Mouse (Mus musculus) yolk sac, embryonic 10.5 days (tissue): ENCODE results near the gene Mthfd2l.

ENCODE experiments used
- DNase-seq: peaks from one replicate; pipeline ENCODE4 v3.0.0-alpha.2; 2017; ENCODE audit warnings: low spot score

Mthfd2l gene

GRCm38 (mm10) chr5:90949499-90949898, 18.6 kb downstream of the Mthfd2l start:
- no peak for DNase-seq

- DNase-seq: no peak
Observed at GRCm38 (mm10) chr5:90951475-90951874, 20.6 kb downstream of the Mthfd2l start.

DNA sequence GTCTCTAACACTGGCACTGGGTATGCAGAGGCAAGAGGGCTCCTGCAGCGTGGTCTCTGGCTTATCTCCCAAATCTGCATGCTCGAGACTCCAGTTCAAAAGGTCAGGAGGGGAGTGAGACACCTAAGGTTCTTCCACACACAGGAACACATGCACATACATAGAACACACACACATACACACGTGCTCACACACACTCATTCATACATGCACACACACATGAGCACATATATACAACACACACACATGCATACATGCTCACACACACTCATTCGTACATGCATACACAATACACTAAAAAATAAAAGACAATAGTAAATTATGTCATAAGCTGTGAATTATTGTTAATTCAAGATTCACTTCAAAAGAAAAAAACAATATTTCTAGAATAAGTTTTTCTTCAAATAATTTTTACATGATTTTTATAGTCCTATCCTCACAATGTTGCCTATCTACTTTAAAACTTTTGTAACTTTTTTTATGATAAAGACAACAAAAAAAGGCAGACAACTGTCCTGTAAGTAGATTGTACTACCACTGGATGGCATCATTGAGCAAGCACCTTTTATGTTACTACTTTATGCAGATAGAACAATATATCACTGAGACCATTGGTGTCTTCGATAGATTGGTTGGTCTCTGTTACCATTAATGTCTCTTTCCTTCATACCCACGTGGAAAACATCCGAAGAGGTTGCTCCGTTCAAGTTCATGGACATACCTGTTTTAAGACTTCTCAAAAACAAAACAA, 22.0 kb downstream of the Mthfd2l start:
- DNase-seq: no peak

DNA sequence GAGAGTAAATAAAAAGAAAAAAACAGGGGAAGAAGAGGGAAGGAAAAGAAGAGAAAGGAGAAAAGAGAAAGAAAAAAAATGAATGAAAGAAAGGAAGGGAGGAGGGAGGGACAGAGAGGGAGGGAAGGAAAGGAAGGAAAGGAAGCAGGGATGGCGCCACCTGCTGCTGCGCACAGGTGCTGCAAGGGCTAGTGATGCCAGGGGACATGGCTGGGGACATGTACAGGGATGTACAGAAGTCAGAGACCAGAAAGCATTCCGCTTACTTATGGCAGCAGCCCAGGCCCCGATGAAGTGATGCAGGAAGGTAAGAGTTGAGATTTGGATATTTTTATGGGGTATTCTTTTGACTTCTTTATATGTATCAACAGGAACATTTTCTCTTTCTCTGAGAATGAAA, 33.4 kb downstream of the Mthfd2l start:
- DNase-seq: no peak

GRCm38 (mm10) chr5:90964764-90965163, 33.8 kb downstream of the Mthfd2l start:
- DNase-seq: no peak

DNA sequence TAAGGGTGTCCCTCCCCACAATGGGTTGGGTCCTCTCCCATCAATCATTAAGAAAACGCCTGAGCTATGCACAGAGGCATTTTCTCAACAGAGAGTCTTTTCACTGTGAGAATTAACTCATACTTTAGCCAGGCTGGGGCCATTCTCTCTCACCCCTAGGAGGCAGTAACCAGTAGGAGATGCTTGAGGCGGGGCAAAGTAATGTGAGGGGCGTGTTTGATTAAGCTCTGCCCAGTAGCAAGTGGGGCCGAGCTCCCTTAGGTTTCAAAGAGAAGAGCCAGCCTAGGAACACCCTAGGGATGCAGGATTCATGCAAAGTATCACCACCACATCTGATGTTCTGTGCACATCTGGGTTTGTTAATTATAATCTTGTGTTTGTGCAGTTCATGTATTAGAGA, 34.5 kb downstream of the Mthfd2l start:
- DNase-seq: no peak

GRCm38 (mm10) chr5:90977244-90977643, 46.3 kb downstream of the Mthfd2l start:
- DNase-seq: no peak

DNA sequence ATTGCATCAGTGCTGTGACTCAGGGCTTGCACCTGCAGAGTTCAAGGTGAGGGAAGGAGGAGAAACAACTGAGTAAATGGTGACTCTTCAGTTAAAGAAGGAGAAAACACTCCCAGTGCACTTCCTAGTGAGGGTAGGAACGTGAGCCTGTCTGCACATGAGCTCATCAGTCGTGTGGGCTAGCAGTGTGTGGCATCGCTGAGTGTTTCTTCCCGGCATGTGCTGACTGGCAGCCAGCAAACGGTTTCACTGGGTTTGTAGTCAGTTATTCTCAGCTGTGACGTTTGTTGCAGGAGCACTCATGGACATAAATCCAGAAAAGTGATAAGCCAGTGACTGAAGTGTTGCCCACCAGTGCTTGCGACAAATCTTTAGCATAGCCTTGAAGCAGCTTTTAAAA, 49.4 kb downstream of the Mthfd2l start:
- DNase-seq: no peak

DNA sequence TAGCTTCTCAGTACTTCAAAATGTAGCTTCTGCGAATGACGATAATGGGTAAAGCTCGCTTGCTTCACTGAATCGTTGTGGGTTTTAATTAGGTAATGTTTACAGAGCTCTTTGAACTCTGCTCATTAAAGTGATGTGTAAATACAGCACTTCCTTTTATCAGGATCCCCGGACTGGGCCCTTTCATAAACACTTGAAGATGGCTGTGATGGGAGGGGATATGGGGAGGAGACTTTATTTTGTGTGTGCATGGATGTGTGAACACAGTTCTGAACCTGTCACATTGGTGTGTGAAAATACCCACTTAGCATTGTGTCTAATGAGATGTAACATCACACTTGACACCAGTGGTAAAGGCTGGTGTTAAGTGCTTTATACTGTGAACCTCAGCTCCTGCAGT, 56.7 kb downstream of the Mthfd2l start:
- no peak for DNase-seq

DNA sequence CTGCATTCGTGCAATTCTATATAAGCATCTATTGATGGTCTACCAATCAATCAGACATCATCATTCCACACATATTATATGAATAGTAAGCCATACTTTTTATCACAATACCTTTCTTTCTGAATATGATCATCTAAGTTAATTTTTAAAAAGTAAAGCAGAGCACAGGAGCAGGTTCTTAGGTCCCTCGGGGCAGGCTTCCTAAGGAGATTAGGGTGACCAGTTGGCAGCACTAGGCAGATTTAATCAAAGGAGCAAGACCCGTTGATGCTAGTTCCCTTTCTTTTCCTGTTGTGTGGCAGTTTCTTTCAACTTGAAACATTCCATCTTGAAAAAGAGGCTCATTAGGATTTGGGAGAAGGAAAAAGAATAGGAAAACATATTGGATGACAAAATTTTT, 57.2 kb downstream of the Mthfd2l start:
- no peak for DNase-seq

DNA sequence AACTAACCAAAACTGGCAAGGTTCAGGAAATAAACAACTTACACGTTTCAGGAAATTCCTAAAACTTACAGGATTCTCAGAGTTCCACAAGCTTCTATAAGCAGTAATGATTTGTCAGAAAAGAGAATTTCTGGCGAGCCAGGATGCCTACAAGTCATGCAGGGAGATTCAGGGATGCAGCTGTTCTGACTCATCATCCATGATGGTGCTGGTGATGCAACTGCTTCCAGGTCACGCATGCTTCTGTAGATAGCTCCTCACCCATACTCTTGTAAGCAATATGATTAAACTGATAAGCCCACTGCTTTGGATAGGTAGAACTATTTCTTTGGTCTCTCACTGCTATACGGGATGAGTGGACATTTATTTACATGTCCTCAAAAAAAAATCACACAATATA, 57.7 kb downstream of the Mthfd2l start:
- no peak for DNase-seq

DNA sequence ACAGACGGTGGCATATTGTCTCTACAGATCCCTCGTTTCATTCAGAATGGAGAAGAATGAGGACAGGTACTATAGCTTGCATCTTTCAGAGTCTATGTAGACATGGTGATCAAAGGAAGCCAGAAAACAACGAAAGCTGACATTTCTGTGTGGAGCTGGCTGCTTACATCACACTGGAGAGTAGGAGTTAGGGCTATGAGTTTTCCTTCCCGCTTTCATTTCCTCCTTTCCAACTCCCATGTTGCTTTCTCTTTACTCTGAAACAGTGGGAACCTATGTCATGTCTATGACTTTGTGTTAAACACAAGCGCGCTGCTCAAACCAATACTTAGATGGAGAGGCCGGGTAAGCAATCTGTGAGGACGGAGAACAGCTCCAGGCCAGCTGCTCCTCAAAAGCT, 69.0 kb downstream of the Mthfd2l start:
- no peak for DNase-seq

- no peak for DNase-seq
Observed at GRCm38 (mm10) chr5:91015216-91015615, 84.3 kb downstream of the Mthfd2l start.

DNA sequence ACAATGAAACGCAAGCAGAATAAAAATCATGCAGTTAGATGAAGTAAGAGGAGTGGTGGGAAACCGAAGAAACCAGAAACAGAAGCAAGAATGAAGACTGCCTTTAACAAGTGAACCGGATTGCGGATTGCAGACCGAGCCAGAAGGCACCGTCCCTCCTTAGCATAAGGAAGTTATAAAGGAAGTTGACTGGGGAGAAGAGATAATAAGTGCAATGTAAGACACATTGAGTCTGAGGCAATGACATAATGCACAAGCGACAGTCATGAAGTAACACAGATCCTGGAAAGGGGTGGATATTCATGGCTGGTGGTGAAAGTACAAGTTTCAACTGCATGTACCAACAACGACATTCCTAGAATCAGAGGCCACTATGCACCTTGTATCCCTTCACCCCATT, 92.2 kb downstream of the Mthfd2l start:
- no peak for DNase-seq

- DNase-seq: no peak
Observed at GRCm38 (mm10) chr5:91027164-91027563, 96.2 kb downstream of the Mthfd2l start, which contains the start of gene Epgn. Gene Epgn, plus strand, starts transcription at chr5:91027464.

- no peak for DNase-seq
Observed at GRCm38 (mm10) chr5:91027840-91028239, 96.9 kb downstream of the Mthfd2l start.

- DNase-seq: no peak
Observed at GRCm38 (mm10) chr5:91030629-91031028, 99.7 kb downstream of the Mthfd2l start.

- DNase-seq: no peak
Observed at GRCm38 (mm10) chr5:91035341-91035740, 104.4 kb downstream of the Mthfd2l start.

- DNase-seq: no peak
Observed at GRCm38 (mm10) chr5:91036628-91037027, 105.7 kb downstream of the Mthfd2l start.

DNA sequence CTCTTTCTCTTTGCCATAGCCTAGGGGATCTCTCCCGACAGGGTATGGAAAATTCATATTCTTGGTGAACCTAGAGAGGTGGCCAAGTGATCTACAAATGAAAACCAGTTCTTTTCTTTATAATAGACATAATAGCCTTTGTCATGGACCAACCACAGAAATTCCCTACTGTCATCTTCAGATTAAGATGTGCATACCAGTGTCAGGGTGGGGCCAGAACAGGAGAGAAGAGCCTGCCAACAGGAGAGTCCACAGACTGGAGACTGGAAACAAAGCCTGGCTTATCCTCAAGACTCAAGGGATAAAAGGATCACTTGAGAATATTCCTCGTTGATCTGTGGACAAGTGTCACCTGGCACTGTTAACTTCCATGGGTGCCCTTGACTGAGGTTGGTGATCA, 106.8 kb downstream of the Mthfd2l start:
- DNase-seq: no peak

DNA sequence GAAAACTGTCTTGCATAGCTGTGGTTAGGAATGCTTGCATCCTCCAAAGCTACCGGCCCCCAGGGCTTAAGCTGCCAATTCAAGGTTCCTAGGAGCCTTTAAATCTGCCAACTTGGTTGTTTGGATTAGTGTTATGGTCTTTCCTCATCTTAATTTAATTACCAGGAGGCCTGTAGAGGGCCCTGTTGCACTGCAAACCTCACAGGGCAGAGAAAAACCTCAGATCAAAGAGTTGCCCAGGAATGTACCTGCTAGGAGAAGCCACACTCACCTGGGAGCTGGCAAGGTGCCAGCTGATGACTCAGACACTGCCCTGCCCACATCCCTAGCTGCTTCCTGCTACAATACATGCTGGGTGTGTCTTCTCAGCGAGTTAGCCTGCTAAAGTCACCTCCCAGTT, 107.6 kb downstream of the Mthfd2l start:
- DNase-seq: no peak

DNA sequence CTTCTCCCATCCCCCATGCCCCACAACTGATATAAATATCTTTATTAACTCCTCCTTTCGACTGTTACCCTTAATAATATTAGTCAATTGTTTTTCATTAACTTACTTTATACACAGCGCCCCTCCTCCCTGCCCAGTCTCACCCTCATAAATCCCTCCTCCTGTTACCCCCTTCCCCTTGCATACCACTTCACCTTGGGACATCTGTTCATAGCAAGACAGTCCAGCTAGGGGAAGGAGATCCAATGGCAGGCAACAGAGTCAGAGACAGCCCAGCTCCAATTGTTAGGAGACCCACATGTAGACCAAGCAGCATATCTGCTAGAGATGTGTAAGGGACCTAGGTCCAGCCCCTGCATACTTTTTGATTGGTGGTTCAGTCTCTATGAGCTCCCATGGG, 108.0 kb downstream of the Mthfd2l start:
- DNase-seq: no peak

DNA sequence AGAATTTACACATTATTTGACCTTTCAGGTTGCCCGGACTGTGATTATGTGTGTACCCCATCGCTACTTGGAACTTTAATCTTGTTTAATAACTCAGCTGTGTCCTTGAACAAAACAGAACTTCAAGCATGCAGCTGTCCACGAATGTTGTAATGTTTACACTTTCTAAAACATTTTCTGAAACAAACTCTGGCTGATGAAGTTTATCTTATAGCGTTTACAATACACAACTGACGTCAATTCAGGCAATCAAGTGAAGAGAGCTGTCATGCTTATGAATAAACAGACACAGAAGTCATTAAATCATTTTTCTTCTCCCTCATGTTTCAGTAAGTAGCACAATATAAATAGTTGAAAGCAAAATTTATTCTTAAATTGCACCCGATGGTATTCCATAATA, 117.1 kb downstream of the Mthfd2l start:
- no peak for DNase-seq

- no peak for DNase-seq
Observed at GRCm38 (mm10) chr5:91048397-91048796, 117.5 kb downstream of the Mthfd2l start.
